Mouse (Mus musculus): Measurements from ENCODE around the gene Elob. TPM values are rescaled to one million over a fixed set of nuclear protein-coding genes. Genes with fewer than 3 reads are reported as not detected.

Gene Elob
- polyA plus RNA-seq (2016; fragmentation: Nextera tagmentation; extraction: Ambion mirVana): 1,118 and 1,222 TPM in 2 replicates

DNA sequence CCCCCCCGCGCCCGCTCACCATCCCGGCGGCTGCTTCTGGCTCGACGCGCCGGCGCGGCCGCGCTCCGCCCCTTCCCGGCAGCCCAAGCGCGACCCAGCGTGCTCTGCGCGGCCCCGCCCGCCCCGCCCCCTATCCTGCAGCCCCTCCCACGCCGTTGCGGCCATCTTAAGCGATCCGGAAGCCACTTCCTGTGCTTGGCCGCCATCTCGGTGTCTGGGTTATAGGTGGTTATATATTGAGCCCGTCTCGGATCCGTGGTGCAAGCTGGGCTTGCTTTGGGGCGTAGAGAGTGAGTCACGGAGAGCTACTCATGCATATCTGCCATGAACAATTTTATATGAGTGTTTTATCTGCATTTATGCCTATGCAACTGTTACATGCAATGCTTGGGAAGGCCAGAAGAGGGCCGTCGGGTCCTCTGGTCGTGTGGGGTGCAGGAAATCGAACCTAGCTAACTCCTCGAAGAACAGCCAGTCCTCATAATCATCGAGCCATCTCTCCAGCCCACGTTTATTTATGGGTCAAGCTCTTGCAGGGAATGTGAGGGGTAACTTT lies at the start of gene Elob:
Gene Elob, minus strand, starts transcription at position 73 of the 556 bp plus-strand sequence.
- 1% methylated on average over 41 of the region's 42 CpGs for WGBS
- peaks cover 19% of the 10 kb centered on the region for H3K4me1 ChIP-seq (replicated peaks)
- peaks cover 37% of the 10 kb centered on the region for H3K27me3 ChIP-seq (ENCODE audit: insufficient read depth, poor library complexity, severe bottlenecking)
- H3K9me3 ChIP-seq: no peaks in the 10 kb centered on the region
- H3K27ac ChIP-seq: peak within 1 kb of the TSS; percentile 93
- H3K4me3 ChIP-seq: peak within 1 kb of the TSS; percentile 91
- H3K36me3 ChIP-seq: peaks cover 33% of the 10 kb centered on the region
- peak; percentile 91 for DNase-seq (ENCODE audit: low spot score)

DNA sequence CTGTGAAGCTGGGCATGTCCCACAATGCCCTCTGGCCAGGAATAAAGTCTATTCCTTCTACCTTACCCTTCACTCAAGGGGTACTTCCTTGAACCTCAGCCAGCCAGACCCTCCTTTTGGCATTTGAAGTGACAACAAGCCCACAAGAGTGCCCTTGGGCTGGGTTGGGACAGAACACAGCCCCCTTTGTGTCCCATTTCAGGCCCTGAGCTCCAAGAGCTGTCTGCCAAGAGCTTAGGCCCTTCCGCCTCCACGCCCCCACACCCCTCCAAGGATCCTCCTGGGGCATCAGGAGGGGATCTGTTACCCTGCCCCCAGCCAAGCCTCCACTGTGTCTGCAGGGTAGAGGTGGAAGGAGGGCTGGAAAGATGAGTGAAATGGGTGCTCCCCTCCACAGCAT lies 48.2 kb upstream of the Elob start:
- Histone ChIP-seq H3K4me3 (no peak overlapping the region), H3K36me3 (no peaks in the 10 kb centered on the region), H3K27ac (no peak overlapping the region), H3K9me3 (no peaks in the 10 kb centered on the region), H3K4me1 (replicated peaks) (peaks cover 2% of the 10 kb centered on the region; the same call in 1 of the 2 replicates), H3K27me3 (ENCODE audit: insufficient read depth, poor library complexity, severe bottlenecking) (no peaks in the 10 kb centered on the region)
- no peak for DNase-seq (ENCODE audit: low spot score)
- 83% methylated on average over 2 of the region's 2 CpGs for WGBS

DNA sequence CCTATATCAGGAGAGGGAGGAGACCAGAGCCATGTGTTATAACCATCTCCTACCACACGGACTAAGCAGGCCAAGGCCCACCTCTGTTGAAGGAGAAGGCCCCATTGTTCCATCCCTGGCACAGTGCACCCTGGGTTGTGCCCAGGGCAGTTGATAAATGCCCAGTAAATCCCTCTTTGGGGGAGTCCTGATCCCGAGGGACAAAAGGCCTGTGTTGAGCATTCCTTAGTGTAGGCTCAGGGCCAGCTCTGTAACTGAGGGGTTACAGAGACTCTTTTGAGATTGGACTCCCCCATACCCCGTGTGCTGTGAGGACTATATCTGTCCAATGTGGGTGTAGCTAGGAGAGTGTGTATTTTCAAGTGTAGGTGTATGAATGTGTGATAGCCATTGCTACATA lies 47.8 kb upstream of the Elob start:
- Histone ChIP-seq H3K4me1 (replicated peaks) (peaks cover 2% of the 10 kb centered on the region; the same call in 1 of the 2 replicates), H3K27ac (no peak overlapping the region), H3K36me3 (no peaks in the 10 kb centered on the region), H3K9me3 (no peaks in the 10 kb centered on the region), H3K27me3 (ENCODE audit: insufficient read depth, poor library complexity, severe bottlenecking) (no peaks in the 10 kb centered on the region), H3K4me3 (no peak overlapping the region)
- DNase-seq (ENCODE audit: low spot score): no peak
- 64% methylated on average over 3 of the region's 3 CpGs for WGBS

DNA sequence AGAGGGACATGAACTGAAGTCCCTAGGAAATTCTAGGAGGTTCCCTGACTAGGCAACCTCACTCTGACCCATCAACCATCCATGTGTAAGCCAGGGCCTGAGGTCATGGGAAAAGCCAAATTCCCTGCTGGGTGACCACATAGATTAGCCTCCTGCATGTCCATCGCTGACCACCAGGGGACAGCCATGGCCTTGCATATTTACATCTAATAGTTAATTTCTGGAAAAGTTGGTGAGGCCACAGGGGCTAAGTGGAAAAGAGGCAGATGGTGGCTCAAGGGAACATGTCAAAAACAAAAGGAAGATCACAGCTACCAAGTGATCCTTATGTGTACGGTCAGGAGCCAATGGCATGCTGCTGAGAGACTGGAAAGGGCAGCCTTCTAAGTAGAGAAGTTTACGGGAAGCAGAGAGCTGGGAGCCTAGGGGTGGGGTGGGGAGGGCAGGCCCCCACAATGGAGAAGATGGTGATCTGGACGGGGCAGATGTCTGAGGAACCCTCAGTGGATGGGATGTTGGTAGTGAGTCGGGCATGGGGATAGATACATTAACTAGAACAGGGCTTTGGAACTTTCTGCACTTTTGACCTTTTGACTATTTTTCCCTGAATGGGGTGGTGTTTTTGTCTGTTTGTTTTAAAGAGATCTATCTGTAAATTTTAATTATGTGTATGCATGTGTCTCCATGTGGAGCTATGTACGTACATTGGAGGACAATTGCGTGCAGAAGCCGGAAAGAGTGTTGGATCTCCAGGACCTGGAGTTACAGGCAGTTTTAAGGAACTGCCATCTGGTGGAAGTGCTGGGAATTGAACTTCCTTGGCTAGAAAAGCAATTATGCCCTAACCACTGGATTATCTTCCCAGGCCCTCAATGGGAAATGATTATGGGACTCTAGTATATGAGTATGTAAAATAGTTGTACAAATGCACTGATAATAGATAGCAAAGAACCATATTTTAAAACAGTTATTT lies 45.2 kb upstream of the Elob start:
- H3K9me3 ChIP-seq: no peaks in the 10 kb centered on the region
- H3K4me3 ChIP-seq: no peak overlapping the region
- peaks cover 7% of the 10 kb centered on the region; the same call in 1 of the 2 replicates for H3K4me1 ChIP-seq (replicated peaks)
- no peak overlapping the region for H3K27ac ChIP-seq
- H3K36me3 ChIP-seq: no peaks in the 10 kb centered on the region
- WGBS: 53% methylated on average over 8 of the region's 8 CpGs
- peak; percentile 69 for DNase-seq (ENCODE audit: low spot score)
- H3K27me3 ChIP-seq (ENCODE audit: insufficient read depth, poor library complexity, severe bottlenecking): no peaks in the 10 kb centered on the region

DNA sequence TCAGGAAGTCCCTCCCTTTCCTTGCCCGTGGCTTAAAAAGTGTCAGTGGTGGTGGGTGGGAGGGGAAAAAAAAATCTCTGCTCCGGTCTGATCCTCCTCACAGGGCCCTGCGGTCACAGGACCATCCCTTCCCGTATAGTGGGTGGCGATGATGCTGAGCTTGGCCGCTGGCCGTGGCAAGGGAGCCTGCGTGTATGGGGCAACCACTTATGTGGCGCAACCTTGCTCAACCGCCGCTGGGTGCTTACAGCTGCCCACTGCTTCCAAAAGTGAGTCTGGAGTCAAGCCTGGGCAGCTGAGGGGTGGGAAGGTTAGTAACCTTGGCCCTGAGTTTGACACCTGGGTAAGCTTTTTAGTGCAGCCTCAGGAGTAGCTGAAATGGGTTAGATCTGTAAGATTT lies 39.6 kb upstream of the Elob start:
- no peak for DNase-seq (ENCODE audit: low spot score)
- H3K36me3 ChIP-seq: no peaks in the 10 kb centered on the region
- H3K4me1 ChIP-seq (replicated peaks): 0 out of 2 replicates have a peak, but pooled peaks cover 4% of the 10 kb centered on the region
- H3K27ac ChIP-seq: no peak overlapping the region
- 0 out of 2 replicates have a peak, but pooled peaks cover 4% of the 10 kb centered on the region for H3K9me3 ChIP-seq
- H3K4me3 ChIP-seq: no peak overlapping the region
- WGBS: 90% methylated on average over 11 of the region's 11 CpGs
- H3K27me3 ChIP-seq (ENCODE audit: insufficient read depth, poor library complexity, severe bottlenecking): no peaks in the 10 kb centered on the region

DNA sequence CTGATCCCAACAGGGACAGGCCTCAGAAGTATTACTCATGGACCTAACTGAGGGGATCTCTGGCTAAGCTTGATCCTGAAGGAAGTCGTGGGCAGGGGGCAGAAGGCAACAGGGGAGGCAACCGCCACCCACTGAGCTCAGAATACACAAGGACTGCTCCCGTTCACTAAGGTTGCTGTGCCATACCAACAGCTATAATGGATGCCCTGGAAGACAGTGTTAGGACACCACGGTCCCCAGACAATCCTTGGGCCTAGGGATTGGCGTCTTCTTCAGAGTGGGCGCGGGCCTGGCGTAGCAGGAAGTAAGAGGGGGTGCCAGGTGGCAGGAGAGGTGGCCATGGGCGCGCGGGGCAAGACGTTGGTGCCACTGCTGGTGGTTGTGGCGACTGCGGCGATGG lies 38.8 kb upstream of the Elob start, which contains the start of gene Prss21:
Gene Prss21, plus strand, starts transcription at position 301 of the 400 bp plus-strand sequence.
- H3K36me3 ChIP-seq: no peaks in the 10 kb centered on the region
- no peak for DNase-seq (ENCODE audit: low spot score)
- H3K27me3 ChIP-seq (ENCODE audit: insufficient read depth, poor library complexity, severe bottlenecking): no peaks in the 10 kb centered on the region
- H3K4me1 ChIP-seq (replicated peaks): 0 out of 2 replicates have a peak, but pooled peaks cover 4% of the 10 kb centered on the region
- no peak within 1 kb of the TSS for H3K4me3 ChIP-seq
- WGBS: 83% methylated on average over 15 of the region's 15 CpGs
- no peak within 1 kb of the TSS for H3K27ac ChIP-seq
- H3K9me3 ChIP-seq: 0 out of 2 replicates have a peak, but pooled peaks cover 4% of the 10 kb centered on the region

DNA sequence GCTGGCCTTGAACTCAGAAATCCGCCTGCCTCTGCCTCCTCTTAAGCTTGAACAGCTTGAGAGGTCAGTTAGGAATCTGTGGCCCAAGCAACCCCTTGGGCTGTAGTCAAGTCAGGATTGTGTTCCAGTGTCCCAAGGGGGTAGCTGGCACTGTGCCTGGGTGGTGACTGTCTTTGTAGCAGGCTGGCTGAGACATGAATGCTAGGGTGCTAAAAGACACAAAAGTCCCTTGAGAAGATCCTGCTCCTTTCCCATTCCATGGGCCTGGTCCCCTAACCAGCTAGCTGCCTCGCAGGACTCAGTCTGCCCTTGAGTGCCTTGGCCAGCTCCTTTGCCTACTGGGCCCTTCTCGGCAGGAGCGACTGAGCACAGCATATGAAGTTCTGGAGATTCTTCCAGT lies 34.0 kb upstream of the Elob start:
- no peak for DNase-seq (ENCODE audit: low spot score)
- H3K27ac ChIP-seq: no peak overlapping the region
- 0 out of 2 replicates have a peak, but pooled peaks cover 2% of the 10 kb centered on the region for H3K27me3 ChIP-seq (ENCODE audit: insufficient read depth, poor library complexity, severe bottlenecking)
- H3K4me1 ChIP-seq (replicated peaks): no peaks in the 10 kb centered on the region
- no peak overlapping the region for H3K4me3 ChIP-seq
- H3K9me3 ChIP-seq: 0 out of 2 replicates have a peak, but pooled peaks cover 4% of the 10 kb centered on the region
- H3K36me3 ChIP-seq: no peaks in the 10 kb centered on the region
- WGBS: 80% methylated on average over 4 of the region's 4 CpGs

DNA sequence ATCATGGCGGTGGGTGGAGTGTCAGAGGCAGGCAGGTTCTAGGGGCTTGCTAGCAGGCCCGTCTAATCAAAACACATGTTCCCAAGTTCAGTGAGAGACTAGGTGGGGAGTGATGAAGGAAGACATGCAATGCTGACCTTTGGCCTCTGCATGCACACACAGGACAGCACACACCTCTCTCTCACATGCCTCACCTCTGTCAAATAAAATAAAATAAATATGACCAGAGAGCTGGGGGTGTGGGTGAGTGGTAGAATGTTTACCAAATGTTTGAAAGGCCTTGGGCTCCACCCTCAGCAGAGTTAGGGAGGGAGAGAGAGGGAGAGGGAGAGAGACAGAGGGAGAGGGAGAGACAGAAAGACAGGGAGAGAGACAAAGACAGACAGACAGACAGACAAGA lies 29.0 kb upstream of the Elob start:
- Histone ChIP-seq H3K27me3 (ENCODE audit: insufficient read depth, poor library complexity, severe bottlenecking) (0 out of 2 replicates have a peak, but pooled peaks cover 2% of the 10 kb centered on the region), H3K4me1 (replicated peaks) (no peaks in the 10 kb centered on the region), H3K27ac (no peak overlapping the region), H3K4me3 (no peak overlapping the region), H3K36me3 (no peaks in the 10 kb centered on the region), H3K9me3 (no peaks in the 10 kb centered on the region)
- DNase-seq (ENCODE audit: low spot score): no peak
- 83% methylated on average over 2 of the region's 2 CpGs for WGBS

DNA sequence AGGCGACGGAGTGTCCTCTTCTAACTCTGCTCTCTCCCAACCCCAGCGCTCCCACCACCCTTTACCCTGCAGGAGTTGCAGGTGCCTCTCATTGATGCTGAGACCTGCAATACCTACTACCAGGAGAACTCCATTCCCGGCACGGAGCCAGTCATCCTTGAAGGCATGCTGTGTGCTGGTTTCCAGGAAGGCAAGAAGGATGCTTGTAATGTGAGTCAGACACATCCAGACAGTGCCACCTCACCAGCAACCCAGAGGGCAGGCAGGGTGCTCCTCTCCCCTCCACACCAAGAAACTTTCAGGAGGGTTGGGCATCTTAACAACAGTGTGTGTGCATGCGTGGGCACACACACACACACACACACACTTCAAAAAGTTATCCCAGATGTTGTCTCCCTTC lies 28.3 kb upstream of the Elob start:
- Histone ChIP-seq H3K4me1 (replicated peaks) (no peaks in the 10 kb centered on the region), H3K36me3 (no peaks in the 10 kb centered on the region), H3K27ac (no peak overlapping the region), H3K4me3 (no peak overlapping the region), H3K27me3 (ENCODE audit: insufficient read depth, poor library complexity, severe bottlenecking) (0 out of 2 replicates have a peak, but pooled peaks cover 2% of the 10 kb centered on the region), H3K9me3 (no peaks in the 10 kb centered on the region)
- WGBS: 91% methylated on average over 6 of the region's 6 CpGs
- no peak for DNase-seq (ENCODE audit: low spot score)

DNA sequence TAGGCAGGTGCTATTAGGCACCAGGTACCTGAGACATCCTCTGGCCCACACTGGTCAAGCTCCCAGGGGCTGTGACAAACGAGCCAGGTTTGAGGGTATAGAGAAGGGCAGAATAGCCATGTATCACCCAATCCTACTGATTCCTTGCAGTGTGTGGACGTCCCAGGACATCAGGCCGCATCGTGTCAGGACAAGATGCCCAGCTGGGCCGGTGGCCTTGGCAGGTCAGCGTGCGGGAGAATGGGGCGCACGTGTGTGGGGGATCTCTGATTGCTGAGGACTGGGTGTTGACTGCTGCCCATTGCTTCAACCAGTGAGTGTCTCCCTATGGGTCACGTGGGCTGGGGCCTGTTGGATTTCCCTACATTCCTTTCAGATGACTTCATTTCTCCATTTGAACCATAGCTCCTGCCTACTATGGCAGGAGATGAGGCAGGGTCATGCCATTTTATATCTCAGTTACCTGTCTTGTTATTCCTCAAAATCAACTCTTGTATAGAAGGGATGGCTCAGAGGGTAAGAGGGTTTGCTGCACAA lies 25.4 kb upstream of the Elob start:
- 87% methylated on average over 10 of the region's 10 CpGs for WGBS
- Histone ChIP-seq H3K27ac (no peak overlapping the region), H3K4me1 (replicated peaks) (no peaks in the 10 kb centered on the region), H3K4me3 (no peak overlapping the region), H3K9me3 (no peaks in the 10 kb centered on the region), H3K27me3 (ENCODE audit: insufficient read depth, poor library complexity, severe bottlenecking) (no peaks in the 10 kb centered on the region), H3K36me3 (no peaks in the 10 kb centered on the region)
- no peak for DNase-seq (ENCODE audit: low spot score)

DNA sequence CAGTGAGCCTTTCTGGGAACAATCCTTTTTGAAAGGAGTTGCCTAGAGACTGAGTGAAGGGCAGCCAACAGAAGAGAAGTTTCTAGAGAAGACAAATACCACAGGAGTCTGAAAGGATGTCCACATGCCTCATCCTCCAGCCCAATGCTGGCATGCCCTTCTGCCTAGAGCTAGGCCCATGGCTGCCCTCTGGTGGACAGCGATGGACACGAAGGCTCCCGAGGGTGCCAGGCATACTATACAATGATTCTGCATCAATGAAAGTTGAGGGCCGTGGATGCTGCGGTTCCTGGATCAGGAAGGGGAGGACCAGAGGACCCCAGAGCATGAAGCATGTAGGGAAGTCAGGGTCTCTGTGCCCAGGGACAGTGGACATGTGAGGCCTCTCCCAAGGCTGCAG lies 24.4 kb upstream of the Elob start:
- peak; percentile 57 for DNase-seq (ENCODE audit: low spot score)
- 38% methylated on average over 5 of the region's 5 CpGs for WGBS

DNA sequence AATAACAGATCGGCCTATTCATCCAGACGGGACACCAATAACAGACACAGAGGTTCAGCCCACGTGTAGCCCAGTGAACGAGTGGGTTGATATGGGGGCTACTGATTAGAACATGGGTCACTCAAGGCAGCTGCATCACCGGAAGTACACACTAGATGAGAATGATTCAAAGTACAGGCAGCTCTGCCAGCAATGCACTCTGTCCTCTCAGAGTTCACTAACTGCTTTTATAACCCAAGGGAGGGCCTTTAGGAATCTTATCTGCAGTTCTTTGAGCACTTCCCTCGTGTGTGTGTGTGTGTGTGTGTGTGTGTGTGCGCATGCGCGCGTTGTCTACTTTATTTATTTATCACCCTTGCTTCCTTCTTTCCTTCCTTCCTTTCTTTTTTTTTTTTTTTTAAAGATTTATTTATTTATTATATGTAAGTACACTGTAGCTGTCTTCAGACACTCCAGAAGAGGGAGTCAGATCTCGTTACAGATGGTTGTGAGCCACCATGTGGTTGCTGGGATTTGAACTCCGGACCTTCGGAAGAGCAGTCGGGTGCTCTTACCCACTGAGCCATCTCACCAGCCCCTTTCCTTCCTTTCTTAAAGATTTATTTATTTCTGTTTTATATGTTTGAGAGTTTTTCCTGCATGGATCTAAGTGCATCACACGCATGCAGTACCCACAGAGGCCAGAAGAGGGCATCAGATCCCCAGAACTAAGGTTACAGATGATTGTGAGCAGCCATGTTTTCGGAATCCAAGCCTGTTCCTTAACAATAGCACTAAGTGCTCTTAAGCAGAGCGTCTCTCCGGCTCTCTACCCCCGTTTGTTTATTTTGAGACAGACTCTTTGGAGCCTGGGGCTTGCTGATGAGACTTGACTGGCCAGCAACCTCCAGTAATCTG lies 22.2 kb upstream of the Elob start:
- Histone ChIP-seq H3K27me3 (ENCODE audit: insufficient read depth, poor library complexity, severe bottlenecking) (no peaks in the 10 kb centered on the region), H3K4me3 (no peak overlapping the region), H3K27ac (0 out of 2 replicates have a peak overlapping the region, but pooled peaks have one; percentile 69), H3K4me1 (replicated peaks) (no peaks in the 10 kb centered on the region), H3K9me3 (no peaks in the 10 kb centered on the region), H3K36me3 (no peaks in the 10 kb centered on the region)
- DNase-seq (ENCODE audit: low spot score): peak; percentile 76
- WGBS: 66% methylated on average over 19 of the region's 19 CpGs

More for the DNA sequence above, 24.4 kb upstream of the Elob start:
- no peak overlapping the region for H3K4me3 ChIP-seq
- no peaks in the 10 kb centered on the region for H3K4me1 ChIP-seq (replicated peaks)
- H3K27ac ChIP-seq: no peak overlapping the region
- H3K36me3 ChIP-seq: no peaks in the 10 kb centered on the region
- no peaks in the 10 kb centered on the region for H3K9me3 ChIP-seq
- H3K27me3 ChIP-seq (ENCODE audit: insufficient read depth, poor library complexity, severe bottlenecking): no peaks in the 10 kb centered on the region
